Mouse (Mus musculus) G1E (cell line): ENCODE data around the gene Tnni3.

Source experiments
- CTCF ChIP-seq: IDR thresholded peaks from 2 replicates; pipeline ENCODE4 v1.5.1; 2012; ENCODE audit warnings: low read depth, low read length, inconsistent platforms, mixed read lengths
- GATA1 ChIP-seq: IDR thresholded peaks from 2 replicates; pipeline ENCODE4 v1.6.1; 2012; ENCODE audit warnings: borderline replicate concordance, low read length, inconsistent platforms, mixed read lengths
- TAL1 ChIP-seq: conservative IDR thresholded peaks from 2 replicates; pipeline ENCODE4 v1.6.1; 2012; ENCODE audit warnings: low read depth, low read length, inconsistent platforms, mixed read lengths

DNA sequence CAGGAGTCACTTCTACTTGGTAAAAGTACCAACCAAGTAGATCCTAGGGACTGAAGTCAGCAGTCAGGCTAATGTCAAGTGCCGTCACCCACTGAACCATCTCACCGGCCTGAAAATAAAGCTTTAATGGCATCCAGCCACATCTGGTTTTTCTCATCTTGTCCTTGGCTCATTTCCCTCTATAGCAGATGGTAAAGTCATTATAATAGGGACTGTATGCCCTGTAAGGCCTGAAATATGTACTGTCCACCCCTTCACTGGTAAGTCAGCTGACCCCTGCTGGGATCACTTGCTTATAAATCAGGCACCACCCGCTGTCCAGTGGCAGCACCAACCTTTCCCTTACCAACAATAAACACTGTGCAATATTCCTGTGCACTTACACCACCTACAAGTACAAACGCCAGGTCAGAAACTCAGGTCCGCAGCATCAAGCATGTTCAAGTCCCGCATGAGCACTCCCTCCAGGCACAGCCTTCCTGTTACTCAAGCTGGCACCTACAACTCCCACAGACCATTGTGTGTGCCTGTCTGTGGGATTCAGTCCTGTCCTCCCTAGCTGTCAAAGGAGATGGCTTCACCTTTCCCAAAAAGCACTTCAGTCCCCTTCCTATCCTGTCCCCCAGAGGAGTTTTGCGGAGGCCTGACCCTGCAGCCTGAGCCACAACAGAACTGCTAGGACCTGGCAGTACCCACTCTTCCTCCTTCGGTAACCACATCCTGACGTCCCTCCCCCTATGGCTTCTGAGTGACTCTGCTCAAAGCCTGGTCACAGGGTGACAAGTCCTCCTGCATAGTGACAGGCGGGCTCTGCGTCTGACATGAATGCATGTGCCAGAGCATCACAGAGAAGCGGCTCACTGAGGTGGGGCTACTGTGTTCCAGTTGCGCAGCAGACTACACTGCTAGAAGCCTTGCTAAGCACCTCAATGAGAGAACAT lies 31.5 kb downstream of the Tnni3 start:
- TF ChIP-seq CTCF (no peak), GATA1 (no peak), TAL1 (no peak)
